Mouse (Mus musculus) erythroblast, embryonic 14.5 days (primary cell): ENCODE measurements around the gene Dnajc5. TPM values are rescaled to one million over a fixed set of nuclear protein-coding genes. Genes with fewer than 3 reads are reported as not detected.

Experiments
- H3K27me3 ChIP-seq: 2 replicates; pipeline ENCODE4 v1.6.1; 2012; ENCODE audit warnings: inconsistent platforms; ENCODE audit not compliant: control insufficient read depth
- H3K36me3 ChIP-seq: 2 replicates; pipeline ENCODE4 v1.6.1; 2012; ENCODE audit warnings: mild to moderate bottlenecking, inconsistent platforms; ENCODE audit not compliant: control insufficient read depth
- H3K4me1 ChIP-seq: 2 replicates; pipeline ENCODE4 v1.6.1; 2012; ENCODE audit warnings: inconsistent platforms; ENCODE audit not compliant: control insufficient read depth
- H3K4me3 ChIP-seq: replicated peaks from 2 replicates; pipeline ENCODE3; 2012; ENCODE audit warnings: moderate library complexity, mild to moderate bottlenecking, inconsistent platforms
- H3K9me3 ChIP-seq: 2 replicates; pipeline ENCODE4 v1.6.1; 2012; ENCODE audit warnings: low read length, inconsistent platforms, mixed read lengths; ENCODE audit not compliant: control insufficient read depth
- GATA1 ChIP-seq: IDR thresholded peaks from 2 replicates; pipeline ENCODE4 v1.6.1; 2012; ENCODE audit warnings: low read length, inconsistent platforms, mixed read lengths
- TAL1 ChIP-seq: IDR thresholded peaks from 3 replicates; pipeline ENCODE4 v1.6.1; 2012; ENCODE audit warnings: low read length, inconsistent platforms, mixed read lengths
- polyA plus RNA-seq: library from polyadenylated mRNA; stranded (reverse); fragments of >175 nt; gene quantifications from 2 replicates; pipeline ENCODE4 v1.2.3, GENCODE M21; 2012

The Dnajc5 gene
- polyA plus RNA-seq = 0.84 and 0.93 TPM in 2 replicates

GRCm38 (mm10) chr2:181520118-181520935 is at the start of gene Dnajc5:
TSS of gene Dnajc5 (plus strand) at chr2:181520485.
- TF ChIP-seq TAL1 (no peak), GATA1 (no peak)
- peak within 1 kb of the TSS; percentile 95 for H3K4me3 ChIP-seq
- no peaks in the 10 kb centered on the region for H3K9me3 ChIP-seq
- peaks cover 46% of the 10 kb centered on the region for H3K4me1 ChIP-seq
- H3K36me3 ChIP-seq = peaks cover 57% of the 10 kb centered on the region
- no peaks in the 10 kb centered on the region for H3K27me3 ChIP-seq

- Histone ChIP-seq H3K4me3 (no peak overlapping the region), H3K36me3 (no peaks in the 10 kb centered on the region), H3K4me1 (peaks cover 7% of the 10 kb centered on the region), H3K9me3 (no peaks in the 10 kb centered on the region), H3K27me3 (peaks cover 2% of the 10 kb centered on the region; the same call in 1 of the 2 replicates)
- TF ChIP-seq TAL1 = no peak
- no peak for TF ChIP-seq GATA1
Measured at GRCm38 (mm10) chr2:181471246-181471645, 49.0 kb upstream of the Dnajc5 start.

GRCm38 (mm10) chr2:181472256-181472827 is 47.9 kb upstream of the Dnajc5 start:
- H3K36me3 ChIP-seq = no peaks in the 10 kb centered on the region

GRCm38 (mm10) chr2:181483120-181483519 is 37.2 kb upstream of the Dnajc5 start:
- H3K9me3 ChIP-seq = no peaks in the 10 kb centered on the region
- peaks cover 37% of the 10 kb centered on the region for H3K4me1 ChIP-seq
- no peaks in the 10 kb centered on the region for H3K36me3 ChIP-seq
- H3K4me3 ChIP-seq = no peak overlapping the region
- TF ChIP-seq GATA1 (no peak), TAL1 (no peak)
- H3K27me3 ChIP-seq = no peaks in the 10 kb centered on the region

More at GRCm38 (mm10) chr2:181472256-181472827, 47.9 kb upstream of the Dnajc5 start:
- Histone ChIP-seq H3K4me3 (no peak overlapping the region), H3K4me1 (peaks cover 7% of the 10 kb centered on the region), H3K9me3 (no peaks in the 10 kb centered on the region), H3K27me3 (peaks cover 2% of the 10 kb centered on the region; the same call in 1 of the 2 replicates)
- TF ChIP-seq GATA1 = no peak
- TF ChIP-seq TAL1 = no peak

- TF ChIP-seq GATA1 (no peak), TAL1 (no peak)
Measured at GRCm38 (mm10) chr2:181483562-181484318, 36.5 kb upstream of the Dnajc5 start.

GRCm38 (mm10) chr2:181484456-181485233 is 35.6 kb upstream of the Dnajc5 start:
- Histone ChIP-seq H3K27me3 (no peaks in the 10 kb centered on the region), H3K4me1 (peaks cover 37% of the 10 kb centered on the region), H3K9me3 (no peaks in the 10 kb centered on the region), H3K36me3 (no peaks in the 10 kb centered on the region), H3K4me3 (no peak overlapping the region)
- no peak for TF ChIP-seq GATA1
- no peak for TF ChIP-seq TAL1

More at GRCm38 (mm10) chr2:181483562-181484318, 36.5 kb upstream of the Dnajc5 start:
- Histone ChIP-seq H3K9me3 (no peaks in the 10 kb centered on the region), H3K4me3 (no peak overlapping the region), H3K27me3 (no peaks in the 10 kb centered on the region), H3K36me3 (no peaks in the 10 kb centered on the region), H3K4me1 (peaks cover 37% of the 10 kb centered on the region)

- H3K9me3 ChIP-seq = no peaks in the 10 kb centered on the region
- H3K36me3 ChIP-seq = no peaks in the 10 kb centered on the region
- TF ChIP-seq TAL1 (no peak), GATA1 (no peak)
- H3K27me3 ChIP-seq = no peaks in the 10 kb centered on the region
- no peak overlapping the region for H3K4me3 ChIP-seq
- H3K4me1 ChIP-seq = peaks cover 37% of the 10 kb centered on the region
Measured at GRCm38 (mm10) chr2:181485741-181486140, 34.5 kb upstream of the Dnajc5 start.

- H3K36me3 ChIP-seq = no peaks in the 10 kb centered on the region
- TF ChIP-seq TAL1 (no peak), GATA1 (no peak)
- peaks cover 49% of the 10 kb centered on the region for H3K4me1 ChIP-seq
- H3K27me3 ChIP-seq = no peaks in the 10 kb centered on the region
- H3K4me3 ChIP-seq = no peak overlapping the region
- no peaks in the 10 kb centered on the region for H3K9me3 ChIP-seq
Measured at GRCm38 (mm10) chr2:181487338-181488277, 32.7 kb upstream of the Dnajc5 start.
